Mouse (Mus musculus): ENCODE measurements around the gene Lrrc8c. TPM values are rescaled to one million over a fixed set of nuclear protein-coding genes. Genes with fewer than 3 reads are reported as not detected.

Lrrc8c gene
- total RNA-seq, 2 experiments from 2014 or later, result 55.5 to 58.8 TPM

- intact Hi-C loops (cut with DNase I), result loop anchor here (5.0 kb wide), 2 partner anchors 33 to 63 kb away; no protein-coding TSS in a partner anchor
- DNase-seq, result no peak
These were observed 69.9 kb downstream of the Lrrc8c start for GRCm38 (mm10) chr5:105589119-105589518.

GRCm38 (mm10) chr5:105592396-105592795, 73.2 kb downstream of the Lrrc8c start:
- intact Hi-C loops (cut with DNase I), result no loop called here
- DNase-seq, result no peak

DNA sequence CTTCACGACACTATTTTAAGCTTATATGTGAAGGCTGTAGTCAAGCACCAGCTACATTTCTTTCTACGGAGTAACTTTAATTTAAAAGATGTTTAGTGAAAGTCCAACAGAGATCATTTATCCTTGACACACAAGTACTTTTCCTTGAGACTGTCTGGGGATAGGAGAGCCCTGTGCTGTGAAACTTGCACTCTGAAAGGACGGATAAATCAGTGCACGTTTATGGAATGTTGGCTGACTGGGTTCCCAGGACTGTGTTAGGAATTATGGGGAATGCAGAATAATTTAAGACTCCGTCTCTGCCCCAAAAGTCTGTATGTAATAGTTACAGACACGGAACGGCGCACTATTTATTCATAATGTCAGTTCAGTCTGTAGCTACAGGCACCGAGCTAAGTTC, 74.4 kb downstream of the Lrrc8c start:
- intact Hi-C loops (cut with DNase I), result no loop called here
- no peak for DNase-seq

GRCm38 (mm10) chr5:105598866-105599265, 79.7 kb downstream of the Lrrc8c start:
- intact Hi-C loops (cut with DNase I), result no loop called here
- DNase-seq, result peak; percentile 61 to 62

GRCm38 (mm10) chr5:105599315-105599714, 80.1 kb downstream of the Lrrc8c start:
- intact Hi-C loops (cut with DNase I), result no loop called here

GRCm38 (mm10) chr5:105600998-105601397, 81.8 kb downstream of the Lrrc8c start:
- intact Hi-C loops (cut with DNase I), result no loop called here
- DNase-seq, result no peak

More at GRCm38 (mm10) chr5:105599315-105599714, 80.1 kb downstream of the Lrrc8c start:
- no peak for DNase-seq

DNA sequence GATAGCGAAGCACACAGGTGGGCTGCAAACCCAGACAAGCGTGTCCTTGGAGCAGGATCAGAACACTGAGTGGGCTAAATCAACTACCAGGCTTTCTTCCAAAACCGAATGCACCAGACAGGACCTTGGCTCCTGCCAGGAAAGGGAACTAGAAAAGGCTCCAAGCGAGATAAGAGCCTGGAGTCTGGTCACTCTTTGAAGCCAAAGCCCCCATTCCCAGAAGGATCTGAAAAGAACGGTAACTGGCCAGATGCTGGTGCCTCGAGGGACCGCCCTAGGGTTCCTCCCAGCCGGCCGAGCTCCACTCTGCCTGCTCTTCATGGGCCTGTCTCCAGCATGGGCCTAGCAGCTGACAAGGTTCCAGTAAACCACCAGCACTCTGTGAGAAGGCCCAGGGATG, 83.4 kb downstream of the Lrrc8c start:
- peak; percentile 62 to 69 for DNase-seq

GRCm38 (mm10) chr5:105605736-105606135, 86.5 kb downstream of the Lrrc8c start:
- intact Hi-C loops (cut with DNase I), result no loop called here
- no peak for DNase-seq

More for the DNA sequence above, 83.4 kb downstream of the Lrrc8c start:
- intact Hi-C loops (cut with DNase I), result no loop called here

- DNase-seq, result no peak
- intact Hi-C loops (cut with DNase I), result no loop called here
These were observed 90.5 kb downstream of the Lrrc8c start for GRCm38 (mm10) chr5:105609683-105610082.

GRCm38 (mm10) chr5:105613002-105613401, 93.8 kb downstream of the Lrrc8c start:
- intact Hi-C loops (cut with DNase I), result no loop called here
- no peak for DNase-seq

DNA sequence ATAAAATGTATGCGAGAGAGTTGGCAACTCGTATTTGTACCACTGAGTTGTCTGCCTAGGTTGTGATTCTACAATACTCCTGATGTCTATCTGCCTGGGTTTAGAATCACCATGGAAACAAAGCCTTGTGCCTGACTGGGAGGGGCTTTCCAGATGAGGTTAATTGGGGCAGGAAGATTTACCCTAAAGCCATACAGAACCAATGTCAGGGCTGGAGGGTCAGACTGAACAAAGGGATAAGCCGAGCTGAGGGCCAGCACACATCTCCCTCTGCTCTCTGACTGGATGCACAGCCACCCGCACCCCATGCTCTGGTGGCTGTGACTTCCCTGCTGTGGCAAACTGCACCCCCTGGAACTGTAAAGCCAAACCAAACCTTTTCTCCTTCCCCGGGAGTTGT, 94.8 kb downstream of the Lrrc8c start:
- intact Hi-C loops (cut with DNase I), result no loop called here
- DNase-seq, result no peak

- no peak for DNase-seq
- intact Hi-C loops (cut with DNase I), result no loop called here
These were observed 95.7 kb downstream of the Lrrc8c start for GRCm38 (mm10) chr5:105614682-105615434.

- intact Hi-C loops (cut with DNase I), result no loop called here
- no peak for DNase-seq
These were observed 96.8 kb downstream of the Lrrc8c start for GRCm38 (mm10) chr5:105615871-105616454.

- DNase-seq, result no peak
- intact Hi-C loops (cut with DNase I), result no loop called here
These were observed 97.3 kb downstream of the Lrrc8c start for GRCm38 (mm10) chr5:105616538-105616937.

GRCm38 (mm10) chr5:105618510-105618909, 99.3 kb downstream of the Lrrc8c start:
- no peak for DNase-seq
- intact Hi-C loops (cut with DNase I), result no loop called here

DNA sequence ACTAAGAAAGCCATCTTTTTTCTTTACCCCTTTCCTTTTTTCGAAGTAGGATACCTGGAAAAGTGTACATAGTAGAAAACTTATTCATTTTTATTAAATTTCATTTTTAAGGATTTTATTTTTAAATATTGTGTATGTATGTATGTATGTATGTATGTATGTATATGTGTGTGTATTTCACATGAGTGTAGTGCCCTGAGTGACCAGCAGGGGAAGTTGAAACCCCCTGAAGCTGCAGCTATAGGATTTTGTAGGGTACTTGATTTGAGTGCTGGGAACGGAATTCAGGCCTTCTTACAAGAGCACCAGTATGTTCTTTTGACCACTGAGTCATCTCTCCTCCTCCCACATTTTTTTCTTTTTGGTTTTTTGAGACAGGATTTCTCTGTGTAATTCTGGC, 100.5 kb downstream of the Lrrc8c start:
- intact Hi-C loops (cut with DNase I), result loop anchor here (2.0 to 5.0 kb wide), 2 partner anchors 29 to 32 kb away; no protein-coding TSS in a partner anchor
- DNase-seq, result no peak

- peak; percentile 73 to 78 for DNase-seq
- intact Hi-C loops (cut with DNase I), result loop anchor here (2.0 to 5.0 kb wide), 2 partner anchors 28 to 33 kb away; no protein-coding TSS in a partner anchor
These were observed 101.4 kb downstream of the Lrrc8c start for GRCm38 (mm10) chr5:105620505-105621116.

DNA sequence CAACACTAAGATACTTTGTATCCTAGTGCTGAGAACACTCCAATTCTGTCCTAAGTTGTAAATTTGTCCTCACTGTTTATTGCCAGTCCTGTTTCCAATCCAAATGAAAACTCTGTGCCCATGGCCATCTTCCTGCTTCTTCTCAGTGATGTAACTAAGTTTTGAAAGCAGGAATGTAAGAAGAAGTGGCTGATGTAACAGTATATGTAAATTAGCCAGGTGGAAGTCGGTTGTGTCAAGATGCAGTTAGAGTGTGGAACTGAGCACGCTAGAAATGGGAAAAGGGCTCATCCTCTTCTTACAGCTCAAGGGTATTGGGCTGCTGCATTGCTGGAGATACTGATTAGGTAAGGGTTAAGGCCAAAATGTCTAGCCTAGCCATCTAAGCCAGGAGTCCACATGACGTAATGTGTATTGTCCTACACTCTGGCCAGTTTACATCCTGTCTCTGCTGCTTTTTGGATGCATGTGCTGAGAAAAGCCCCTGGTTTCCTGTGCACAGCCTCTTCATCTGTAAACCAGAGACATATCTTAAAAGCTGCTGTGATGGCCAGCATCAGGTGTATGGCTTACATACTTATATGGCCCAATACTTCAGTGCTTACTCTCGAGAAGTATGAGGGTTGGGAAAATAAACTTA, 104.0 kb downstream of the Lrrc8c start:
- intact Hi-C loops (cut with DNase I), result loop anchor here (5.0 kb wide), 1 partner anchor 36 kb away; no protein-coding TSS in a partner anchor
- no peak for DNase-seq

- intact Hi-C loops (cut with DNase I), result loop anchor here (5.0 kb wide), 1 partner anchor 37 kb away; no protein-coding TSS in a partner anchor
- DNase-seq, result no peak
These were observed 105.1 kb downstream of the Lrrc8c start for GRCm38 (mm10) chr5:105624257-105624656.

GRCm38 (mm10) chr5:105625504-105626150, 106.4 kb downstream of the Lrrc8c start:
- no peak for DNase-seq
- intact Hi-C loops (cut with DNase I), result no loop called here

Data from heart, postnatal 10 days (tissue).